Mouse (Mus musculus): Measurements from ENCODE around the gene Zmiz1. TPM values are rescaled to one million over a fixed set of nuclear protein-coding genes. Genes with fewer than 3 reads are reported as not detected.

The Zmiz1 gene
- polyA plus RNA-seq, 1 experiment from 2014 or later, result 42.5 TPM

- WGBS, result under 1% methylated on average over 70 of the region's 70 CpGs
- Histone ChIP-seq H3K36me3 (replicated peaks) (peaks cover 36% of the 10 kb centered on the region), H3K9me3 (no peaks in the 10 kb centered on the region), H3K27me3 (ENCODE audit: poor library complexity, severe bottlenecking) (0 out of 2 replicates have a peak, but pooled peaks cover 3% of the 10 kb centered on the region), H3K4me3 (peak within 1 kb of the TSS; percentile 69), H3K27ac (peak within 1 kb of the TSS; percentile 88), H3K4me1 (peaks cover 35% of the 10 kb centered on the region)
- DNase-seq (ENCODE audit: extremely low spot score, low spot score), result peak; percentile 97
Measured at GRCm38 (mm10) chr14:25693888-25694568, 235.0 kb downstream of the Zmiz1 start, which contains the start of gene Ppif. TSS of gene Ppif (plus strand) at chr14:25694154.

DNA sequence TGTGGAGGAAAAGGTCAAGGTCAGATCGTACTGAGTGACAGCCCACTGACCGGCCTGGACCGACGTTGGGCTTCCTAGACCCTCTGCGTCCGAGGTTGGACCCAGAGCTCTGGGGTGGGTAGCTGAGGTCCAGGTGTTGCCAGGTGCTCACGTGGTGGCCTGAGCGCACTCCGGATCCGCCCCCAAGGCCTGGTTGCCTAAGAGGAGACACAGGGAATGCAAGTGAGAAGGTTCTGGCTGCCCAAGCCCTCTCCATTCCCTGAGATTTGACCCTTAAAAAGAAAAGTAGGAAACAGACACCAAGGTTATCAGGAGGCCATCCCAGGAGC is 235.5 kb downstream of the Zmiz1 start:
- H3K36me3 ChIP-seq (replicated peaks), result peaks cover 41% of the 10 kb centered on the region
- no peaks in the 10 kb centered on the region for H3K9me3 ChIP-seq
- DNase-seq (ENCODE audit: extremely low spot score, low spot score), result no peak
- peak overlapping the region; percentile 88 for H3K27ac ChIP-seq
- under 1% methylated on average over 10 of the region's 10 CpGs for WGBS
- H3K4me1 ChIP-seq, result peaks cover 35% of the 10 kb centered on the region
- H3K27me3 ChIP-seq (ENCODE audit: poor library complexity, severe bottlenecking), result 0 out of 2 replicates have a peak, but pooled peaks cover 3% of the 10 kb centered on the region
- H3K4me3 ChIP-seq, result peak overlapping the region; percentile 69

DNA sequence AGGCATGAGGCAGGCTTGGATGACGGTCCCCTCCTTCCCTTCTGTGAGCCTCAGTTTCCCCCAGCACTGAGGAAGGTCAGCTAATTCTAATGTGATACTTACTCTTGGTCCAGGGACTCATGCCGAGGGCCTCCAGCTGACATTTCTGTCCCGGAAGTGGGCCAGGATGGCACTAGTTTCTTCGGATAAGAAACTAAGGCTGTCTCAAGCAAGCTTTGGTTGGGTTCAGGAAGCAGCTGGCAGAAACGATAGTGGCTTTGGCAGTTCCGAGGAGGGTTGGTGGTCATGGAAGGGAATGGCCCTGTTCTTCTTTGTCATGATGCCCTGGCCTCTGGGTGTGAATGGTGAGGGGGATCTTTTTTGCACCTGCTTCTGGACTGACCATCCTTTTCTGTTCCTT is 236.1 kb downstream of the Zmiz1 start:
- WGBS, result 79% methylated on average over 6 of the region's 6 CpGs
- H3K27me3 ChIP-seq (ENCODE audit: poor library complexity, severe bottlenecking), result 0 out of 2 replicates have a peak, but pooled peaks cover 3% of the 10 kb centered on the region
- peaks cover 46% of the 10 kb centered on the region for H3K36me3 ChIP-seq (replicated peaks)
- DNase-seq (ENCODE audit: extremely low spot score, low spot score), result no peak
- H3K4me1 ChIP-seq, result peaks cover 35% of the 10 kb centered on the region
- peak overlapping the region; percentile 69 for H3K4me3 ChIP-seq
- no peaks in the 10 kb centered on the region for H3K9me3 ChIP-seq
- H3K27ac ChIP-seq, result peak overlapping the region; percentile 88; the same call in 1 of the 2 replicates

GRCm38 (mm10) chr14:25696356-25696755 is 237.4 kb downstream of the Zmiz1 start:
- DNase-seq (ENCODE audit: extremely low spot score, low spot score), result no peak
- no peaks in the 10 kb centered on the region for H3K9me3 ChIP-seq
- no peak overlapping the region for H3K27ac ChIP-seq
- no peak overlapping the region for H3K4me3 ChIP-seq
- H3K27me3 ChIP-seq (ENCODE audit: poor library complexity, severe bottlenecking), result 0 out of 2 replicates have a peak, but pooled peaks cover 3% of the 10 kb centered on the region
- peaks cover 55% of the 10 kb centered on the region for H3K36me3 ChIP-seq (replicated peaks)
- 91% methylated on average over 2 of the region's 2 CpGs for WGBS
- H3K4me1 ChIP-seq, result peaks cover 35% of the 10 kb centered on the region

- Histone ChIP-seq H3K4me3 (no peak overlapping the region), H3K27me3 (ENCODE audit: poor library complexity, severe bottlenecking) (no peaks in the 10 kb centered on the region), H3K36me3 (replicated peaks) (peaks cover 40% of the 10 kb centered on the region), H3K27ac (no peak overlapping the region), H3K4me1 (peaks cover 6% of the 10 kb centered on the region; the same call in 1 of the 2 replicates), H3K9me3 (no peaks in the 10 kb centered on the region)
- no peak for DNase-seq (ENCODE audit: extremely low spot score, low spot score)
Measured at GRCm38 (mm10) chr14:25701986-25702385, 243.0 kb downstream of the Zmiz1 start.

DNA sequence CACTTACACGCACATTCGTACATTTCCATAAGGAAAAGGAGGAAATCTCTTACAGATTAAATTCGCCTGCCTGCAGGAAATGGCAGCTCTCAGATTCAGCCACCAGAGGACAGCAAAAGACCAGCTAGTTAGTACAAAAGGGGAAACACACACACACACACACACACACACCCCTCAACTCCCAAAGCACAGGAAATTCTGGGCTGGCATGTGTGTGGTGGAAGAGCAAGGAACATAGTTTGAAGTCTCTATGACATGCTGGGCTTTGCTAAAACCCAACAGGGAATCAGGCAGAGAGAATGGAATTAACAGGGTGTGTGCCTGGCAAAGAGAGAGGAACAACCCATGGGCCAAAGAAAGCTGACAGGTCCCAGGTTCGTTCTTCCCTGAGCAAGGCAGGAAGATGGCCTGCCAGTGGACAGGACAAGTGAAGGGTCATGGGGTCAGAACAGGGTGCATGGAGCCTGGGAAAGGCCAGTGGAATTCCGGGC is 248.8 kb downstream of the Zmiz1 start:
- DNase-seq (ENCODE audit: extremely low spot score, low spot score), result no peak
- 63% methylated on average over 5 of the region's 5 CpGs for WGBS
- Histone ChIP-seq H3K4me1 (peaks cover 42% of the 10 kb centered on the region), H3K27me3 (ENCODE audit: poor library complexity, severe bottlenecking) (no peaks in the 10 kb centered on the region), H3K9me3 (no peaks in the 10 kb centered on the region), H3K4me3 (no peak overlapping the region), H3K36me3 (replicated peaks) (no peaks in the 10 kb centered on the region), H3K27ac (peak overlapping the region; percentile 61; the same call in 1 of the 2 replicates)

DNA sequence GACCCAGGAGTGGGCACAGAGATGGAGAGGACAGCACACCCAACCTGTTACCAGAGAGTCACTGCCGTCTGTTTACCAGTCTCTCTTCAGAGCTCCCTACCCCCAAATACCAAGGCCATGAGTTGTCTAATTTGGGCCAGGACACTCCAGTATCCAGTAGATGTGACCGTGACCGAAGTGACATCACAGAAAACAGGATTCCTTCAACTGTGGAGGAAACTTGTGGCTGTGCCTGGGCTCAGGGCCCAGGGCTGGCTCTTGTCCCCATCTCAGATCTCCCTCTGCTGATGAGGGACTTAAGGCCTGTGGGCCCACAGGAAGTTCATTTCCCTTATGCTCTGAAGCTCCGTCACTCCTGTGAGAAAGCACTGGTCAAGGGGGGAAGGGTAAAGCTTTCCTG is 249.5 kb downstream of the Zmiz1 start:
- 72% methylated on average over 4 of the region's 4 CpGs for WGBS
- peak overlapping the region; percentile 61 for H3K27ac ChIP-seq

GRCm38 (mm10) chr14:25708917-25709316 is 249.9 kb downstream of the Zmiz1 start:
- no peak for DNase-seq (ENCODE audit: extremely low spot score, low spot score)
- Histone ChIP-seq H3K36me3 (replicated peaks) (no peaks in the 10 kb centered on the region), H3K27ac (peak overlapping the region; percentile 61), H3K9me3 (no peaks in the 10 kb centered on the region), H3K4me3 (no peak overlapping the region), H3K27me3 (ENCODE audit: poor library complexity, severe bottlenecking) (no peaks in the 10 kb centered on the region), H3K4me1 (peaks cover 48% of the 10 kb centered on the region)
- 69% methylated on average over 2 of the region's 2 CpGs for WGBS

More for the DNA sequence above, 249.5 kb downstream of the Zmiz1 start:
- Histone ChIP-seq H3K4me1 (peaks cover 43% of the 10 kb centered on the region), H3K9me3 (no peaks in the 10 kb centered on the region), H3K36me3 (replicated peaks) (no peaks in the 10 kb centered on the region), H3K4me3 (no peak overlapping the region), H3K27me3 (ENCODE audit: poor library complexity, severe bottlenecking) (no peaks in the 10 kb centered on the region)
- no peak for DNase-seq (ENCODE audit: extremely low spot score, low spot score)

GRCm38 (mm10) chr14:25710073-25710472 is 251.1 kb downstream of the Zmiz1 start:
- 86% methylated on average over 4 of the region's 4 CpGs for WGBS
- Histone ChIP-seq H3K4me1 (peaks cover 55% of the 10 kb centered on the region), H3K27ac (no peak overlapping the region)

GRCm38 (mm10) chr14:25710681-25711080 is 251.7 kb downstream of the Zmiz1 start:
- Histone ChIP-seq H3K9me3 (no peaks in the 10 kb centered on the region), H3K27me3 (ENCODE audit: poor library complexity, severe bottlenecking) (no peaks in the 10 kb centered on the region), H3K36me3 (replicated peaks) (0 out of 2 replicates have a peak, but pooled peaks cover 3% of the 10 kb centered on the region), H3K4me3 (no peak overlapping the region), H3K27ac (peak overlapping the region; percentile 35; the same call in 1 of the 2 replicates), H3K4me1 (peaks cover 55% of the 10 kb centered on the region)
- DNase-seq (ENCODE audit: extremely low spot score, low spot score), result no peak
- WGBS, result 89% methylated on average over 4 of the region's 4 CpGs

More at GRCm38 (mm10) chr14:25710073-25710472, 251.1 kb downstream of the Zmiz1 start:
- Histone ChIP-seq H3K4me3 (no peak overlapping the region), H3K36me3 (replicated peaks) (0 out of 2 replicates have a peak, but pooled peaks cover 3% of the 10 kb centered on the region), H3K9me3 (no peaks in the 10 kb centered on the region), H3K27me3 (ENCODE audit: poor library complexity, severe bottlenecking) (no peaks in the 10 kb centered on the region)
- DNase-seq (ENCODE audit: extremely low spot score, low spot score), result no peak

DNA sequence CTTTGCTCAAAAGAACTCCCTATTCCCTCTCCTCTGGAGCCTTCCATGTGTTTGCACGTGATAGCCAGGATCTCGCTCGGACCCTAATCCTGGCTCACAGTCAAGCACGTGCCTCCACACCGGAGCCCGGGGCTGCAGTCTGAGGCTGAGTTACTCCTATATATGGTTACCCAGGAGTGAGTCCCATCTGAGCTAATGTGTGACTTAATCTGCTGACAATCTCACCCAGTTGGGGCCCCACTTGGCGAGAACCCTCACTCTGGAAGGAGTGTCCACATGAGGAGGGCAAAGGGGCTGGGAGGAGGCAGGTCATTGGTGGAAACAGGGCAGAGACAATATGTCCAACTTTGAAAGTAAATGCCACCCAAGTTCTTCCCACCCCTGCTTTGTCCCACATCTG is 252.2 kb downstream of the Zmiz1 start:
- no peak for DNase-seq (ENCODE audit: extremely low spot score, low spot score)
- Histone ChIP-seq H3K4me1 (peaks cover 55% of the 10 kb centered on the region), H3K27me3 (ENCODE audit: poor library complexity, severe bottlenecking) (no peaks in the 10 kb centered on the region), H3K36me3 (replicated peaks) (0 out of 2 replicates have a peak, but pooled peaks cover 3% of the 10 kb centered on the region), H3K4me3 (no peak overlapping the region), H3K9me3 (no peaks in the 10 kb centered on the region), H3K27ac (peak overlapping the region; percentile 35)
- WGBS, result 84% methylated on average over 7 of the region's 7 CpGs

DNA sequence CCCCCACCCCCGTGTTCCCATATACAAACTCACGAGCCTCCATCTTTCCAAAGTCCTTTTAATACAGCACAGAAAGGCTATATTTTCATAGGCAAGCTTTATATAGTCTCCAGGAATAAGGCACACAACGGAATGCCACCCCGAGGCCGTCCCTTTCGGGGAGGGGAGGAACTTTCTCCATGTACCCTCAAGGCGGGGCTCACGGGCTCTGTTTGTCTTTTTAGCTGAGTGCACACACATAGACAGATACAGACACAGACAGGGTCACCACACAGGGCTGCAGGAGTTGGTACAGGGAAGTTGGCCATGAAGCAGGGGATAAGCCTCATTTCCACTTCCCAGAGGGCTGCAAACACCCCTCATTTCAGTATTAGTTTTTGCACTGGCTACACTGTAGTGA is 252.6 kb downstream of the Zmiz1 start:
- Histone ChIP-seq H3K27ac (peak overlapping the region; percentile 35), H3K9me3 (no peaks in the 10 kb centered on the region), H3K4me3 (no peak overlapping the region), H3K27me3 (ENCODE audit: poor library complexity, severe bottlenecking) (no peaks in the 10 kb centered on the region), H3K4me1 (peaks cover 55% of the 10 kb centered on the region), H3K36me3 (replicated peaks) (0 out of 2 replicates have a peak, but pooled peaks cover 3% of the 10 kb centered on the region)
- 75% methylated on average over 8 of the region's 8 CpGs for WGBS
- no peak for DNase-seq (ENCODE audit: extremely low spot score, low spot score)

GRCm38 (mm10) chr14:25713443-25713842 is 254.5 kb downstream of the Zmiz1 start:
- 21% methylated on average over 4 of the region's 4 CpGs for WGBS
- Histone ChIP-seq H3K27ac (no peak overlapping the region), H3K4me3 (no peak overlapping the region), H3K36me3 (replicated peaks) (0 out of 2 replicates have a peak, but pooled peaks cover 3% of the 10 kb centered on the region), H3K9me3 (no peaks in the 10 kb centered on the region), H3K4me1 (peaks cover 64% of the 10 kb centered on the region), H3K27me3 (ENCODE audit: poor library complexity, severe bottlenecking) (no peaks in the 10 kb centered on the region)
- no peak for DNase-seq (ENCODE audit: extremely low spot score, low spot score)

Data from forebrain, embryonic 10.5 days (tissue).